Mouse (Mus musculus): ENCODE measurements around the gene Gm525.

Gene Gm525

DNA sequence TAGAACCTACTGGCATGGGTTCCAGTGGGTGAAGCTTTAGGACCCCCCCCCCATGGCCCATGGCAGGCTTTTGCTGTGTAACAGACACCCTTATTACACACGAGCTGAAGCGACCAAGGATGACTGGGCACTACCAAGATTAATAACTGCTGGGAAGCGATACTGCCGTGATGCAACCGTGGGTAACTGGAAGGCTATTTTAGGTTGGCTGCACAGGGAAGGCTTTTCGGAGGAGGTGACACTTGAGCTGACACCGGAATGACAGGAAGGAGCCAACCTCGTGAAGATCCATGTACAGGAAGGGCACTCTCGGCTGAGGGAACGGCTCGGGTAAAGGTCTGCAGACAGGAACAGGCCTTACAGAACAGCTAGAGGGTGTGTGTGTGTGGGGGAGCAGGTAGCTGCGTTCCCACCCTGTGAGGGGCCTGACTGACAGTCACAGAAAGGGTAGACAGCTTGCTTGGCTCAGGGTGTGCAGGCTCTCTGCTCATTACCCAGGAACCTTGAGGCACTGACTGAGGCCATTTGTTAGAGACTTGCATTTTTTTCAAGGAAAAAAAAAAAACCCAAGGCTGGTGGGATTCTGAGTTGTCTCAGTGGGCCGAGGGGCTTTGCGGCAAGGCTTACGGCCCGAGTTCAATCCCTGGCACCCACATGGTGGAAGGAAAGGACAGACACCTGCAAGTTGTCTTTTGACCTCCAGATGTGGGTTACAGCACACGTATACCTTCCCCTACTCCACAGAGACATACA is 24.6 kb downstream of the Gm525 start:
- no peak for DNase-seq

DNA sequence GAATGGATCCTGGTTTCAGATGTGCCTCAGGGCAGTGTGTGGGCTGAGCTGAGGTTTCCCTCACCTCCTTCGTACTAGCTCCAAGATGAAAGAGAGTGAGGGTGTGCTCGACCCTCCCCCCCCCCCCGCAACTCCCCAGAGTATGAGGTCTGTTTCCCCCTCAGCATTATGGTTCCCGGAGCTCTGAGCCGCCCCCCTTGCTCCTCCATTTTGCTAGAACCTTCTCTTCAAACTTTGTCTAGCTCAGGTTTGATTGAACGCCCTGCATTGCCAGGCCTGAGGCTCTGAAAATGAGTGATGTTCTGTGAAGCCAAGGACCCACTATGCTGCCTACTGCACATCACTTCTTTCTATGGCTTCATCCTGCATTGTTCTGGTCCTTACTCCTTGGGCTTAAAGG is 25.3 kb downstream of the Gm525 start:
- no peak for DNase-seq

DNA sequence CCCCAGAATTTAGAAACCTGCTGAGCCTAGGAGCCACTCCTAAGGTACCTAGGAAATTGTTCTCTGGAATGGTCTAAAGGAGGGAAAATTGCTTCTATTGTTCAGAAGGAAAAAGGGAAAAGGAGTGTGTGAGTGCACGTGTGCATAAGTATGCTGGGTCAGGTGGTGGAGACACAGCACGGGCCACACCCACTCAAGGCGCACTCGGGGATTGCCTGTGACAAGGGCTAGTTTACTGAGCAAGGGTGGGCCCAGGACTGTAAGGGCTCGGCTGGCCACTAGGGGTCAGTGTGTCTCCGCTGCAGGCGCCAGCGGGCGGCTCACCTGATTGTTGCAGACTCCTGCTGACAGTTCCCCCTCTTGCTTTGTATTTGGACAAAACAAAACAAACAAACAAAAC is 26.8 kb downstream of the Gm525 start:
- DNase-seq, result peak; percentile 80

GRCm38 (mm10) chr11:89100826-89101321 is 27.2 kb downstream of the Gm525 start:
- peak; percentile 15 for DNase-seq

DNA sequence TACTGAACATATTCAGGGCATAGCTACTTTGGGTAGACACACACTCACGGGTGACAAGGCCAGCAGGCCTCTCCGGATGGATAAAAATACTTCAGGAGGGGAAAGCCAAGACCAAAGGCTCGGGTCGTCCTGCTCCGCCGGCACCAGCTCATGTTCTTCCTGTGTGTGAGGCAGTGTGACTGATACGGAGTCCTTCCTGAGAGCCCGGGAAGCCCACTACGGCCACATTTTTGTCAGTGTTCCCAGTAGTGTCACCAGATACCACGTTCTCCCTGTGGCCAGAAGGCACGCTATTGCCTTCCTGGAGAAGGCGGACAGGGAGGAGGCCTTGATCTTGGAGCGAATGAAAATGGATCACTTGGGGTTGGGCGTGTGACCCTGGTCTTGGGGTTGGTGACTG is 29.5 kb downstream of the Gm525 start:
- no peak for DNase-seq

GRCm38 (mm10) chr11:89105211-89105610 is 31.6 kb downstream of the Gm525 start:
- no peak for DNase-seq

DNA sequence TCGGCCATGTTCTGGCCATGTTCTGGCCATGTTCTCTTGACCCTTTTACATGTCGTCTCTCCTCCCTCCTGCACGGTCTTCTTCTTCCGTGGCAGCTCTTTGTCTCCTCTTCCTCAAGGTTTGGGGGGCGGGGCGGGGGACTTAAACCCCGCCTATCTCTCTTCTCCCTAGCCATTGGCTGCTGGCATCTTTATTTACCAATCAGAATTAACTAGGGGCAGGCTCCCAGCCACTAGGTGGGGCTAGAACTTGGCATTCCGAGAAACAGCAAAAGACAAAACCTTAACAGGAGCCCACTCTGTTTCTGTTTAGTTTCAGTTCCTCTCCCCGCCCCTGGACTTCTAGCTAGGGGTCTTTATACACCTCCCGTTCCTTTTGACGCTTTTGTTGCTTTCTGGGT is 32.2 kb downstream of the Gm525 start:
- no peak for DNase-seq

DNA sequence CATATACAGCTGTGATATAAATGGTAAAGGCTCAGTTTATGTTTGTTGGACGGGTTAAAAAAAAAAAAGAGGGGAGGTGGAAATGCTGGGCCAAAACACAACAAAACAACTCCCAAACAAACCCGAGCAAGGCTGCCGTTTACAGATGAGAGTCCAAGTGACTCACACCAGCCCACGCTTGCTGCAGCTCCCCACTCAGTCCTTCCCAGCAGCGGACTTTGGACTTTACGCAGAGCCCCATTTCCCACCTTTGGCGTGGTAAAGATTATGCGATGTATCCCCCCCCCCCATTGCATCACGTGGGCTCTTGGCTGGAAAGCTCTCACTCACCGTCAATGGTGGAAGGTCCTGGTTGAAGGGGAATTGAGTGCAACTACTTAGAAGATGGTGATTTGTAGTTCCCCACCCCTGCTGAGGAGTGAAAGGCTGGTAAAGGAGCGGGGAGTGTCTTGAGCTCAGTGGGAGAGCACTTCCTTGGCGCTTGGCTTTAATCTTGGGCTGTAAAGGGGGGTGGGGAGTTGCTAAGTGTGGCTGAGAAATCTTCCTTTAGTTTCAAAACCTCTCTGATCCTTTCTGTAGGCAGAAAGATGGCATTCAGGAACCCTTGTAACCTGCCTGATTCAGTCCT is 33.7 kb downstream of the Gm525 start:
- DNase-seq, result no peak

GRCm38 (mm10) chr11:89124411-89124810 is 50.8 kb downstream of the Gm525 start:
- no peak for DNase-seq

GRCm38 (mm10) chr11:89130856-89131255 is 57.2 kb downstream of the Gm525 start:
- no peak for DNase-seq

DNA sequence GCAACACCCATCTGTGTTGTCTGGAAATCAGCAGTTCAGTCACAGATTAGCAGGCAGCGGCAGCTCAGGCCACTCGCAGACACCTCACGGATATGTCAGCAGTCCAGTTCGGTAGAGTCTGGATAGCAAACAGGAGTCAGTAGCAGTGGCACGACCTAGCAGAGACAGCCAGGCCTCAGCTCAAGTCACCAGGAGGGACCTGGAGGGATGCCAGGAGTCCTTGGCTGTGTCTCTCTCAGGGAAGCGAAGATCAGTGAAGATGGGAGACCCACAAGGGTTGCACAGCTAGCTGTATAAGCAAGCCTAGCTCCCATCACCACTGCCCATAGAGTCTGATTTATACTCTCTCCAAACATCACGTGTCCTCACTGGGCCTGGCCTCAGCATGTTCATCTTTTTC is 58.8 kb downstream of the Gm525 start:
- DNase-seq, result no peak

GRCm38 (mm10) chr11:89134211-89134610 is 60.6 kb downstream of the Gm525 start:
- DNase-seq, result no peak

- DNase-seq, result no peak
These were observed 64.3 kb downstream of the Gm525 start for GRCm38 (mm10) chr11:89137915-89138314.

Data from cerebellum, adult 11 months (tissue).